Mouse (Mus musculus) MEL-GATA-1-ER (cell line): ENCODE data around the gene Ptgdr.
"Not testable (repeated sequence)": the region's sequence is repeated elsewhere in the genome, so short reads cannot be mapped to it uniquely, and the experiment has no call there.

Experiments
- DNase-seq: peaks from one replicate; pipeline ENCODE4 v3.0.0-alpha.2; 2012; ENCODE audit warnings: low read depth; ENCODE audit errors: extremely low read depth

Gene Ptgdr

GRCm38 (mm10) chr14:44813152-44813551 lies 46.0 kb downstream of the Ptgdr start:
- DNase-seq = not testable (repeated sequence)
